Mouse (Mus musculus): ENCODE data around the gene Srcin1.

Srcin1 gene

DNA sequence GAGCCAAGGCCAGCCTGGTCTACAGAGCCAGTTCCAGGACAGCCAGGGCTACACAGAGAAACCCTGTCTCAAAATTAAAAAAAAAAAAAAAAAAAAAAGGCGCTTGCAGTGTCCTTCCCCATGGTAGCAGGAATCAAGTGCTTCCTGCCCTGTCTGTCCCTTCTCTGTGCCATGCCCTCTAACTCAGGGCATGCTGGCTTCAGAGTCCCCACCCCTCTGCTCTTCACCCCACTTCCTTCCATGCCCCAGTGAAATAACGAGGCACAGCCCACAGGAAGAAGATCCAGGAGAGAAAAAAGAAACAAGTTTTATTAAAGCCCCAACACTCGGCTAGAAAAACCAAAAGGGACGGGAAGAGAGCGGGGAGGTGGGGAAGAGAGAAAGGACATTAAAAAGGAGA lies 66.9 kb downstream of the Srcin1 start:
- DNase-seq (ENCODE audit: low read depth, low spot score): no peak

DNA sequence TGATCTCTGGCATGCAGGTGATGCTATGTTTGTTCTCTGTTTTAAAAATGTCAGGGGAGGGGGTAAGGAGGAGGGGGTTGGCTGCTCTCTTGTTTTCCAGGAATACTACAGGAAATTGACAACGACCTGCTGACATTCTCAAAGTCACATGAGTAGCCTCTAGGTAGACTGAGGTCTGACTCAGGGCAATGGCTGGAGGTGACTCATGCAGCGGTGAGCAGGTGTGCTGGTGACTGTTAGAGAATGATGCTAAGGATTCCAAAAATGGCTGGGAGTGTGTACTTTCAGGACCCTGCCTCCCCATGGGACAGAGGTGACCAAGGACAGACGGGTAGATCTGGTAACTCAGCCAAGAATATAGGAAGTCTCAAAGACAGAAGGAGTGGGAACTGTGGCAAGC lies 67.8 kb downstream of the Srcin1 start:
- DNase-seq (ENCODE audit: low read depth, low spot score): no peak

DNA sequence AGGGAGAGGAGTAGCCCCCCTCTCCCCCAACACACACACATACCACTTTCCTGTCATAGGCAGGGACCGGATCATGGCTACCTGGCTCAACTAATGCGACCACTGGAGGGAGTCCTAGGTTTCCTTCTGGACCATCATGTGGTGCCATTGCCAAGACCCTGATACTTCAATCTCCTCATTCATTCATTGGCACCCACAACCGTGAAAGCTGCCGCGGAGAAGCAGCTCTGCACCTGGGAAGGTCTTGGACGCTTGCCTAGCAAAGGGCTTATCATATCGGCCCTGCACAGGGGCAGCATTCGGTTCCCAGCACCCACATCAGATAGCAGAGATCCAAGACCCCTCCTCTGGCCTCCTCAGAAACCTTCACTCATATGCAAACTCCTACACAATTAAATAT lies 69.7 kb downstream of the Srcin1 start:
- DNase-seq (ENCODE audit: low read depth, low spot score): no peak

DNA sequence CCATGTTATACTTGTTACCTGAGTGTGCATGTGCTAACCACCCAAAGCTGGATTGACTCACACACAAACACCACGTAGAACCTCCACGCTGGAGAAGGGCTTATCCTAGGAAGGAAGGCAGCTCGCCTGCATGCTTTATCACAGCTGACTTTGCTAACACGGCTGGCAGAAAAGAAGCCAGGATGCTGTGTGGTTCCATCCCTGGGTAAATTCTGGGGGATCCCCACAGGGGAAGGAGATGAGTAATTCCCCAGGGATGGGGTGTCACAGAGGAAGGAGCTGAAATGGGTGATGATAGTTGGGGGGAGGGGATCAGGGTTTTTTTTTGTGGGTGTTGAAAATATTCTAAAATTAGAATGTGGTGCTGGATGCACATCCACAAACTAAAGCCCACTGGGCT lies 70.2 kb downstream of the Srcin1 start:
- DNase-seq (ENCODE audit: low read depth, low spot score): no peak

DNA sequence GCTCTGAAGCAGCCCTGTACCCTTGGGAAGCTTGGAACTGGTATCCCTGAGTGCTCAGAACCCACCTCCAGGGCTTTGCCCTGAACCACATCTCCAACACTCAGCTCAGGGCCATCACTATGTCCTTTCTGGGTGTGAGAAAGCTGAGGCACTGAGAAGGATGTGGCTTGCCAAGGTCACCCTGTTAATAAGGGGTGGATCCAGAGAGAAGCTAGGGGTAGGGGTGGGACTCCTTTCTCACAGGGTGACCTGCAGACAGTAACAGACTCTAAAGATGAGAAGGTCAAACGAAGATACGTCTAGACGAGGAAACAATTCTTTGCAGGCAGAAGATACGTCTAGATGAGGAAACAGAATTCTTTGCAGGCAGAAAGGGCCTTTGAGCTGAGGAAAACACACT lies 73.1 kb downstream of the Srcin1 start:
- DNase-seq (ENCODE audit: low read depth, low spot score): no peak

DNA sequence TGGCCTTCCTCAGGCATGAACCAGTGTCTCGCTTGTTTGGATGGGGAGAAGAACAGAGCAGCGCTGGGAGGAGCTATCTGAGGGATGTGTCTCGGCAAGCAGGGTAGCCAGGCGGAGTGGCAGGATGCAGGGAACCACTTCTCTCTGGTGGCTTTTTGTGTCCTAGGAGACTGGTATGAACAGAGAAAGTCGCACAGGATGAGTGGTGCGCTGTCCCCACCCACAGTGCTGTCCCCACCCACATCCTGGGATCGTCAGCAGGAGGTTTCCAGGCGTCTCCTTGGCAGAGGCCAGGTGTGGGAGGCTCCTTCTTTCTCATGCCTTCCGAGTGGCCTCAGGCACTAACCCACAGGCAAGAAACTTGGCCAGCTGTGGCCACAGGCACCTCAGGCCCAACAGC lies 73.6 kb downstream of the Srcin1 start:
- no peak for DNase-seq (ENCODE audit: low read depth, low spot score)

DNA sequence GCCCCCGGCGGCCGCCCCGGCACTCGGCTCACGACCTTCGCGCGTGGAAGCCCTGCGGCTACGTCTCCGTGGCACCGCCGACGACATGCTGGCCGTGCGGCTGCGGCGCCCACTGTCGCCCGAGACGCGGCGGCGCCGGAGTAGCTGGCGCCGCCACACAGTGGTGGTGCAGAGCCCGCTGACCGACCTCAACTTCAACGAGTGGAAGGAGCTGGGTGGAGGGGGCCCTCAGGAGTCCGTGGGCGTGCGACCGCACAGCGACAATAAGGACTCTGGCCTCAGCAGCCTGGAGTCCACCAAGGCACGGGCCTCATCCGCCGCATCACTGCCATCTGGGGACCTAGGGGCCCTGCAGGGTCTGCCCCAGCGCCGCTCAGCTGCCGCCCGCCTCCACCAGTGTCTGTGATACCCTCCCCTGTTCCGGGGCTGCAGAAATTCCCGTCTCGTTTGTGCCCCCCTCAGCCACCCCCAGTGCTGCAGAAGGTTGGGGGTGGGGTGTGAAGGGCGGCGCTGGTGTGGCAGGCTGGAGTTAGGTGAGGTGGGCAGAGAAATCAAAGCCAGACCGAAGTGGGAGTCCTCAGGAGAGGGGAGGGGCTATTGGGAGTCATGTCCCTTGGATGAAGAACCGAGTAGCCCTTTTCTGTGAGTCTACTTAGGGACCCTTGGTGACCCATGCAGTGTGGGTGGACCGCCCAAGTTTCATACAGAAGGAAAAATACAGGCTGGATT lies 75.1 kb downstream of the Srcin1 start:
- no peak for DNase-seq (ENCODE audit: low read depth, low spot score)

DNA sequence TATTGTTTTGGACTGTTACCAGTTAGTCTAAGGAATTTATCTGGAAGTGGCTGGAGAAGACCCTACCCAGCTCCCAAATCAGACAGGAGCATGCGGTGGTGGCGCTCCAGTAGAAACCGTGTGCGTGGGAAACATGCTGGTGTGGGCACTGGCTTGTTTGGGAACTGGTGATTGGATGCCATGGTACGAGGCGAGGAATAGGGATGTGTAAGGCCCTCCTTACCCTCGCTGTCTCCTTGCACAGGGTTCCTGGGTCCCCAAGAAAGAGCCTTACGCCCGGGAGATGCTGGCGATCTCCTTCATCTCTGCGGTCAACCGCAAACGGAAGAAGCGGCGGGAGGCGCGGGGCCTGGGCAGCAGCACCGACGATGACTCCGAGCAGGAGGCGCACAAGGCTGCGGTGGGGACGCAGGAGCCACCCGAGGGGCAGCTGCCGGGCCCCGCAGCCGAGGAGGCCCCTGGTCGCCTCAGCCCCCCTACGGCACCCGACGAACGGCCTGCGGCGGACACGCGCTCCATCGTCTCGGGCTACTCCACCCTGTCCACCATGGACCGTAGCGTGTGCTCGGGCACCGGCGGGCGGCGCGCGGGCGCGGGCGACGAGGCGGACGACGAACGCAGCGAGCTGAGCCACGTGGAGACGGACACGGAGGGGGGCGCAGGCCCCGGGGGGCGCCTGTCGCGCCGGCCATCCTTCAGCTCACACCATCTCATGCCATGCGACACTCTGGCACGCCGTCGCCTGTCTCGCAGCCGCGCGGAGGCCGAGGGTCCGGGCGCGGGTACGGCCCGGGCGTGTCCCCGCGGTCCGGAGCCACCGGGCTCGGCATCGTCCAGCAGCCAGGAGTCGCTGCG lies 75.9 kb downstream of the Srcin1 start, which contains the start of gene 4933428G20Rik:
4933428G20Rik (minus strand) TSS at position 476 of the 855 bp plus-strand sequence.
- no peak for DNase-seq (ENCODE audit: low read depth, low spot score)

DNA sequence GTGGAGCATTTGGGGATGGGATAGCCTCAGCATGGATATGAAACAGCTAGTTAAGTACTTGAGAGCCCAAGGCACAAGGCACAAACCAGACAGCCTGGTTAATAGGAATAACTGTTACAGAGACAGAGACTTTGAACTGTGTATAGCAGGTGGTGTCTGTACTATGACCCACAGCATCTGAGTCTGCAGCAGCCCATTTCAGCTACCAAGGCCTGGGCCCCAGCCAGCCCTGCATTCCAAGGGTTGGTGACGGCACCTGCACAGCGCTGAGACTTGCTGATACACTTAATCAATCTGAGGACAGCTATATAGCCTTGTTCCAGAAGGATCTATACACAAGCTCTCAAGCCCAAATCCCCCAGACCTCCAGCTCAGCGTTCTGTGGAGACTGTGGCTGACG lies 78.4 kb downstream of the Srcin1 start:
- no peak for DNase-seq (ENCODE audit: low read depth, low spot score)

DNA sequence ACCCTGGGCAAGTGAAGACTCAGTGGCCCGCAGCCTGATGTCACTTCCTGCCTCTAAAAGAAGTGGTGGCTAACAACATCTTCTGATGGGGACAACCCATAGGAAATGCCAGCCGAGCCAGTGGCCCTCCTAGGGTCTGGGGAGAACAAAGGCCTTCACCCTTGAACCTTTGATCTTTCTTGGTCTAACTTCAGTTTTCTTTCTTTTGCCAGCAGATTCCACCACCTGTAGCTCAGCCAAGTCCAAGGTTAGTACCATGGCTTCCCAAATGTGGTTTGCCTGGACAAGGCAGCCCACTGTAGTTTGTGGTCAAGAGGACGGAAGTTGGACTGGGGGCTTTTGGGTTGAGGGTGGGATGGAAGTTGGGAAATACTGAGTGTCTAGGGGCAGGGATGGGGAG lies 83.2 kb downstream of the Srcin1 start:
- DNase-seq (ENCODE audit: low read depth, low spot score): no peak

DNA sequence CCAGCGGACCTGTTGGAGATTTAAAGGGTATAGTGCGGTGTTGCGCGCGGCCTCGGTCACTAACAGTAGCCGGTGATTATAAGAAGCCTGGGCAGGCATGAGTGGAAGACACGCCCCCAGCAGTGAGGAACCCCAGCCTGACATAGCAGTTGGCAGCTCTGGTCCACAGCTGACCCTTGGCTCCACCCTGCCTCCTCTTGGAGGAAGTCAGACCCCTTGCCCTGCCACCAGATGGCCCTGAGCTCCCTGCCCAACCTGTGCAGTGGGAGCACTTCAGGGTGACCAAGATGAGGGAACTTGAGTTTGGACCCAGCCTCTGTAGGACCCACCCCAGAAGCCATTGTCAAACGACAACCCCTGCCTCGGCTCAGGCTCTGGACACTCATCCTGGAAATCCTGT lies 84.3 kb downstream of the Srcin1 start:
- no peak for DNase-seq (ENCODE audit: low read depth, low spot score)

DNA sequence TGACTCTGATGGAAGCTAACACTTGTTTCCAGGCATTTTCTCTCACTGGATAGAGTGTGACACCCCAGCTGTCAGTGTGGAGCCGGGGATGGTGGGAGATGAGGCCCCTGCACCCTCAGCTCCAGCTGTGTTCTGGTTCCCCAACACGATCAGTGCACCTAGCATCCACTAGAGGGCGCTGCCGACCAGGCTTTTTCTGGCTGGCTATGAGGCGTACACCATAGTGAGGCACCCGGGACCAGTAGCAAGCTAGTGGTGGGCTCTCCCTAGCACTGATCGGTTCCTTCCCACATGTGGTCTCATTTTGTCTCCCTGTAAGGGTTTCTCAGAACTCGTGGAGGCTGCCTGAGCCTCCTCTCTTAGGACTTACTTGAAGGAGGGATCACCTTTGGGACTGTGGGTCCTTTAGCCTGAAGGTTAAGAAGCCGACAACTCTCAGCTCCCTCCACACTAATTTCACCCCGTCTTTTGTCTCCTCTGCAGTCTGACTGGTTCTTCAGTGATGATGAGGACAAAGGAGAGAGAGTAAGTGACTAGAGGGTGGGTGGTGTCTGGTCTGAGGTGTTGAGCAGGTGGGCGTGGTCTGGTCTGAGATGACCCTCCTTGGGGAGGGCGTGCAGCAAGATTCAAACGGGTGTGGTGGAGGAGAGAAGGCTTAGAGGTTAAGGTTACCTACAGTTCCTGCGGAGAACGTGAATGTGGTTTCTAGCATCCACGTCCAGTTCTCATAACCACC lies 86.2 kb downstream of the Srcin1 start:
- peak; percentile 50 for DNase-seq (ENCODE audit: low read depth, low spot score)

DNA sequence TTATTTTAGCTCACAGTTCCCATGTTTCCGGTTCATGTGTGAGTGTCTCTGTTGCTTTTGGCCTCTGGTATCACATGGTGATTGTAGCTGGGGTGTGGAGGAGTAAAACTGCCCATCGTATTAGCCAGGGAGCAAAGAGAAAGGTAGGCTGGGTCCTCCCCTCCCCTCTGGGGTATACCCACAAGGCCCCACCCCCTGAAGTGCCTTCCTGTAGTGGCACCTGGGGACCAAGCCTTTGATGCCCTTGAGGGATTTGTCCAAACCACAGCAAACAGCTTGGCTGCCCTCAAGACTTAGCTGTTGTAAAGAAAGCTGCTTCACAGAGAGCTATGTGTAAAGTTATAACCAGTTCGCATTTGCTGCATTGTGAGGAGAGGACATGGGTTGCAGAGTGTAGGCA lies 88.3 kb downstream of the Srcin1 start:
- no peak for DNase-seq (ENCODE audit: low read depth, low spot score)

DNA sequence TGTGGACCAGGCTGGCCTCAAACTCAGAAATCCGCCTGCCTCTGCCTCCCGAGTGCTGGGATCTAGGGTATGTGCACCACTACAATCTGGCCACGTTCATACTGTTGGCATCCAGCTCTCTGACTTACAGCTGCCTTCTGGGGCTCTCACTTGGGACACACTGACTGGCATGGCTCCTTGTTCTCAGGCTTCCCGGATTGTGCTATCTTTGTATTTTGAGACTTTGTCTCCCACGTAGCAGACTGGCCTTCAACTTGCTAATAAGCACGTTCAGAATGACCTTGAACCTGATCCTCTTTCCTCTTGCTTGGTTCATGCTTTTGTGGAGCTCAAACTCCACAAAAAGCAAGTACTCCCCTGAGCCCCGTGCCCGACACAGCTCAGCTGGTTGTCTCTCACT lies 90.3 kb downstream of the Srcin1 start:
- DNase-seq (ENCODE audit: low read depth, low spot score): no peak

DNA sequence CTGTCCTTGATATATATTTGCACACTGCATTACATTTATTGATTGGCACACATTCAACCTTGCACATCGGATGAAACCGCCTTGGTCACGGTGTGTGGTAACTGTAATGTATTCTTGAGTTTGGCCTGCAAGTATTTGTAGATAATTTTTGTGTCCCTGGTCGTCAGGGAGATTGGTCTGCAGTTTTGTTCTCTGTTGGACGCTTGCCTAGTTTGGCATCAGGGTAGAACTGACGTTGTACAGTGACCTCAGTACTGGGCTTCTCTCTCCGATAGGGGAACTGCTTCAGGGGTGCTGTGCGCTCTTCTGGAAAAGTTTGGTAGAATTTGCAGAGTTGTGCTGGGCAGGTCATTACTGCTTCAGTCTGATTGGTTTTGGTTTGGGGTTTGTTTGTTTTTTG lies 96.2 kb downstream of the Srcin1 start:
- no peak for DNase-seq (ENCODE audit: low read depth, low spot score)

DNA sequence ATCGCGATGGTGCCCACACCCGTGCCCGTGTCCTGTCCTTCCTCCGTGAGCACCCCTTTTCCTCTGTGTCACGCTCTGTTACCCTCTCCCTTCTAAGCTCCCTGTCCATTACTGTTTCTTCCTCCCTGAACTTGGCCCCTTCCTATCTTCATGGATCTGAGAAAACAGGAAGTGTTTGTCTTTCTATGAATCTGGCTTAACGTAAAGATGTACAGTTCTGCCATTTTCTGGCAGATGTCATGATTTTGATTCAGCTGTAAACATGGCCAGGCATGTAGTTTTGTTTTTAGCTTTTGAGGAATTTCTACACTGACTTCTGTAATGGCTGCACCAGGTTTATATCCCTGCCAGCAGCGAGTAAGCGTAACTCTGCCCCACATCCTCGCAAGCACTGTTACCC lies 96.9 kb downstream of the Srcin1 start:
- no peak for DNase-seq (ENCODE audit: low read depth, low spot score)

DNA sequence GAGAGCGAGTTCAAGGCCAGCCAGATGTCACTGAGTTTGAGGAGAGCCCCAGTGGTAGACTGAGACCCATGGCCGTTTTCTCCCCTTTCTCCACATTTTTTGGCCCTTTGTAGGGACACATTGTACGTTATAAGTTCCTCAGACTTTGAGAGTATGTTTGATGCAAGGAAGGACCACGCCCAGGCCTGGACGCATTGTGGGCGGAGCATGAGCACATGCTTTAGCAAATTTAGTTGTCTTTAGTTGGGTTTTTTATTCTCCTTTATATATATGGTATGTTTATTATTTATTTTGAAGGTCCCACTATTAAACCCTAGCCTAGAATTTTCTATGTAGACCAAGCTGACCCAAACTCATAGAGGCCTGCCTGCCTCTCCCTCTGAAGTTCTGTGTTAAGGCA lies 97.6 kb downstream of the Srcin1 start:
- no peak for DNase-seq (ENCODE audit: low read depth, low spot score)

DNA sequence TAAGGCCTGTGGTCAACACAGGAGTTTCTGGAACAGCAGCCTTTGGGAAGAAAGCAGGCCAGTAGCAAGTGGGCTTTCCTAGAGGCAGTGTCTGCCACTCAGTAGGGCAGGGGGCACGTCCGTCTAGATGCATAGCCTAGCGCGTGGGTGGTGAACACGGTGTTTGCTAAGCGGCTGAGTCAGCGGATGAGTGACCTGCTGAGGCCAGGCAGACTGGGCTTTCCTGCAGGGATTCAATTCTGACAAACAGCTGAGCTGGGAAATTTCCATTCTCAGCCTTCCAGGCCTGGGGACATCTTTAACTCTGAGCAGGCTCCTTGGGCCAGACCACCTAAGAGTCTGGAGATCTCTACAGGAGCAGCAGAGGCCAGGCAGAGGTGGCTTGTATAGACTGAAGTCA lies 98.6 kb downstream of the Srcin1 start:
- DNase-seq (ENCODE audit: low read depth, low spot score): no peak

DNA sequence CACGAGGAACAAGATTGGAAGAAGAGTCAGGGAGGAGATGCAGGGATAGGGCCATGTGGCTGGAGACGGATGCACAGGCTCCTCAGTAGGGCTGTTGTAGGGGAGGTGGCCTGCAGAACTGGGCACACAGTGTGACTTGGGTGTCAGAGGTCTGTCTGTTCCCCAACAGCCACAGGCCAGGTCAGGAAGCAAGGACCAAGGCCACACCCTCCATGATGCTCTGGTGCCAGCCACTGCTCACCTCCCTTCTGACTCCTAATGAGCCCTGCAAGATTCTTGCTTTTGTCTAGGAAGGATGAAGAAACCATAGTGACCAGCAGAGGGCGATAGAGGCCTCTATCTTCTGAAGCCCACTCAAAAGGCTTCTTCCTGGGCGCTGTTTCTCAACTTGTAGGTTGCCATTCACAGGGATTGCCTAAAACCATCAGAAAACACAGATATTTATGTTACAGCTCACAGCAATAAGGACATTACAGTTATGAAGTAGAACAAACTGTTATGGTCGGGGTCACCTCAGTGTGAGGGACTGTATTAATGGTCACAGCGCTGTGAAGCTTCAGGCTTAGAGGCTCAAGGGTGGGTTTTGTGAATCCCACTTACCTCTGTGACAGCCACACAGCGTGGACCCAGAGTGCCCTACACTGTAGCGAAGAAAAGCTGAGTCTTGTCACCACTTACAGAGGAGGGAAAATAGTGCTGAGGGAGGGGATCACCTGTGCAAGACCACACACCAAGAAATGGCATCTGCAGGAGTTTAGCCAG lies 99.5 kb downstream of the Srcin1 start:
- DNase-seq (ENCODE audit: low read depth, low spot score): peak; percentile 34

DNA sequence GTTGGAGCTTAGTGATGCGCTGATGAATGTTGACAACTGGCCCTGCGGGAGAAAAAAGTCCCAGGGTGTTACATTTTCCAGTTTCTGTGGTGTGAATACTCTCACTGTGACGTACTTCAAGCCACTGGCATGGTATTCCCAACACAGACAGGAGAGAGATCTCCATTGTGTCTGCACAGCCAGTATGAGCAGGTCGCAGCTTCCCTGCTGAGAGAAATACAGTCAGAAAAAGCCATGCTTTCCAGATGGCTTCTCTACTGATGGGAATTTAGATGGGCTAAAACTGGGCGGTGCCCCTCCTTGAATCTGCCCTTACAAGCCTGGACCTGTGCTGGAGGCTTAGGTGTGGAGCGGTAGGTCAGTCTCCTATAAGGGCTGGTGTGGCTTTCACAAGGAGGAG lies 104.7 kb downstream of the Srcin1 start:
- no peak for DNase-seq (ENCODE audit: low read depth, low spot score)

DNA sequence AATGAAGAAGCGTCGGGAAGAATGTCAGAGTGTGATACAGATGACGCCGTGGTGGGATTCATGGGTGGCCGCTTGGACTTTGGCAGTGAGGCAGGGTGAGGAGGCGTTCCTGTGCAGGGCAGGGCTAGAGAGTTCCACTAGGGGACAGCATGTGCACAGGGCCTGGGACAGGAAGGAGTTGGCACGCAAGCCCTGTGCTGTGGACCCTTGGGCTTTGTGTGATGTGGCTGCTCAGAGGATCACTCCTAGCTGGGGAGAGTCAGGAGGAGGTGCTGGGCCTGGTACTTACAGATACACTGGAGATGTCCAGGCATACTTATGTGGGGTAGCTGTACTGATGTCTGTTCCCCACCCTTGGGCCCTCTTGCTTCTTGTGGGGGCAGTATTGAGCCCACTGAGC lies 106.2 kb downstream of the Srcin1 start:
- DNase-seq (ENCODE audit: low read depth, low spot score): no peak
